Mouse (Mus musculus): ENCODE data around the gene Bard1.

Gene Bard1

DNA sequence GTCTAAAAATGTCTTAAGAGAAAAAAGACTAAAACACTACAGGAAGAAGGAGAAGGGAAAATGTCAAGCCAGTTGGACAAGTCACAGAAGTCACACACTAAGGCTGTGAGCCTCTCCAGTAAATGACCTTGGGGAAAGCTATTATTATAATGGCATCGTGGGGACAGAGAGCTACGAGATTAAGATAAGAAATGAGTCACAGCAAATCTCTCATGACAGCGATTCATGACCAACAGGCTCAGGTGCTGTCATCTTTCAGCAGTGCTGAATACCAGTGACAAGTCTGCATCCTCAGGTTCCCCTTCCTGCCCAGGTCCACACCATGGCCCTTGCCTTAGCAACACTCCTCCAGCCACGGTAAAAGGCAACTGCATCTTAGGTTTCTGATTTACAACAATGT, 46.8 kb downstream of the Bard1 start:
- in situ Hi-C loops (cut with MboI; ENCODE audit: unreplicated experiment in 2 of 2): loop anchor here in 1 of 2 experiments (25.0 kb wide), 1 partner anchor 906 kb away; no protein-coding TSS in a partner anchor

DNA sequence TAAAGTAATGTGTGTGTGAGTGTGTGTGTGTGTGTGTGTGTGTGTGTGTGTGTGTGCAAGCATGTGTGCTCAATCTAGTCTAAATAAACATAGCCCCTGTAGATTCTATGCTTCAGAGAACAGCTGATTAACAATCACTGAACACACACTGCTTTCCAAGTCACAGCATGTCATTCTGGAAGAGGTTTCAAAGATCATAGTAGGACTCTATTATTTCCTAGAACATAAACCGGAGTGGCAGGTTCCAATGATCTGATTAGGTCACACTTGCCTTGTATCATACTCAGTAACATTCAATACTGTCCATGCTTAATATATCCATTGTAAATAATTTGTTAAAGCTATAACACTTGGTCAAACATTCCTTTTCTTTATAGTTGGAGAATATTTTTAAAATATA, 47.5 kb downstream of the Bard1 start:
- in situ Hi-C loops (cut with MboI; ENCODE audit: unreplicated experiment in 2 of 2): loop anchor here in 1 of 2 experiments (25.0 kb wide), 1 partner anchor 907 kb away; no protein-coding TSS in a partner anchor

DNA sequence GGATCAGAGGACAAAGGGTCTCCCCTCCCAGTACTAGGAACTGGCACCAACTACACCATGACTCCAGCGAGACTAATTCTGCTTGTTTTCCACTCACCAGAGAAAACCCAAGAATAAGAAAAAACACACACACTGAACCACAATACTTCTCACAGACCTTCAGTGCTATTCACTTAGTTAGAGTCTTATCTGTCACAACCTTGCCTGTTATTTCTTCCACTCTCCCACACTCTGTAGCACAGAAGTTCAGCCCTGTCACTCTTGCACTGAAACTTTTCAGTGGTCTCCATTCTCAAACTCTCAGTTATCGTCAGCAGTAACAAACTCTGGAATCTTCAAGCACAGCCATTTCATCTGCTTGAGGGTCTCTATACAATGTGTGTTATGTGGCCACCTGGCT, 50.2 kb downstream of the Bard1 start:
- in situ Hi-C loops (cut with MboI; ENCODE audit: unreplicated experiment in 2 of 2): loop anchor here in 1 of 2 experiments (25.0 kb wide), 1 partner anchor 910 kb away; no protein-coding TSS in a partner anchor

DNA sequence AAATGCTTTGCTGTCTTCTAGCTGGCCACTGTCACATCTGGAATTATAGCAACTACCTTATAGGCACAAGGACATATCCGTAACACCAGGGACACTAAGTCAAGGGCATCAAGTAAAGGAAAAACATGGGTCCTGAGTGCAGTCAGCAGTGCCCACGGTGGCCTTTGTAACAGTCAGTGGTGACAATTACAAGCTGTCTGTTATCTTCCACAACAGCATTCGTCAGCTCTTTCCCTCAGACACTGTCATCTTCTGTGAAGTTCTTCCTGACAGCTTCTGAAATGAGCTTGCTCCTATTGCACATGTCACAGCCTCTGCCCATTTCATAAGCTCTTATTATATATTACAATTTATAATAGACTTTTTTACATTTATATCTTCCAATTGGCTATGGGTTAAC, 50.7 kb downstream of the Bard1 start:
- in situ Hi-C loops (cut with MboI; ENCODE audit: unreplicated experiment in 2 of 2): loop anchor here in 1 of 2 experiments (25.0 kb wide), 1 partner anchor 910 kb away; no protein-coding TSS in a partner anchor

DNA sequence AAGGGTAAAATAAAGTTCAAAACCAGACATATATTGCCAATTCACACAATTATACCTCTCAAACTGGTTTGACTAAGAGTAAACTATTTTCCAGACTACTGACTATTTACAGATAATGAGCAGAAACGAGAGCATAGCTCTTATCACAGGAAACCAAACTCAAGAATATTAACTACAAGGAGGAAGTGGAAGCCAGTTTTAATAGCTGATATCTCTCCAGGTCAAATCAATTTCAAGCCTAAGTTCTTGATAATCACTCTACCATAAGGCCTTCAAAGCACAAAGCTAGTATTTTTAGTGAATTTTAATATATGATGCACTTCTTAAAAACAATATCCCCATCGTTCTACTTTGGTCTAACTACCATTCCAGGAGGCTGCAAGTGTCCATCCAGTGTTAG, 57.8 kb downstream of the Bard1 start:
- in situ Hi-C loops (cut with MboI; ENCODE audit: unreplicated experiment in 2 of 2): no loop called here

DNA sequence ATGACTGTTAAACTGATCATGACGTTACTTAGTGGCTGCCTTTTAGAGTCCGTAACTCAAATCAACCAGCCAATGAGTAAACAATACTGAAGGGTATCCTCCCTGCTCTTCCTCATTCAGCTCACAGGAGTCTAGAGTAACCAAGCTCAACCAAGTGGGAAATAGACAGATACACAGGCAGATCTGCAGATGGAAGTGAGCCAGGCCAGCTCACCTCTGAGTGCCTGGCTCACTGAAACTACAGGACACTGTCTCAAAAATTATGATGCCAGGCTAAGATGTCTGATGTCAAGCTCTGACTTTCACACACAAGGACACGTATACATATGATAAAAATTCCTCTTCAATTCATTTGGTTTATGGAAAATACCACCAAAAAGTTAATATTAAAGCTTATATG, 59.0 kb downstream of the Bard1 start:
- in situ Hi-C loops (cut with MboI; ENCODE audit: unreplicated experiment in 2 of 2): no loop called here

DNA sequence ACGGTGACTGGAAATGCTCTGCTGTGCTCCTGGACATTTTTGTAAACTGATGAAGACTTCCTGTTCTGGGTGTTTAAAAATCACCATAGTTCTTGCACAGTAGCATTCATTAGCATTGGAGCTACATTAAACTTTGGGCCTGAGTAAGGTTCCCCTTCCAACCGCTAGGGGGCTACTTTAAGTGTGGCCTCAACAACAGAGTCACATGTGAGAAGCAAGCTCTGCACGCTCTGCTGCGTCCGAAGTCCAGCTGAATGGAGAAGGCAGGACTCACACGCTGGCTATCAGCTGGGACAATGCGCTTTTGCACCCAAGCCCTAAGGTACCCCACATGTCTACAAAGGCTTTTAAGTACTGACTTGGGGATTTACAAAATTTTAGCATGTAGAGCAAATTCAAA, 65.9 kb downstream of the Bard1 start:
- in situ Hi-C loops (cut with MboI; ENCODE audit: unreplicated experiment in 2 of 2): no loop called here

DNA sequence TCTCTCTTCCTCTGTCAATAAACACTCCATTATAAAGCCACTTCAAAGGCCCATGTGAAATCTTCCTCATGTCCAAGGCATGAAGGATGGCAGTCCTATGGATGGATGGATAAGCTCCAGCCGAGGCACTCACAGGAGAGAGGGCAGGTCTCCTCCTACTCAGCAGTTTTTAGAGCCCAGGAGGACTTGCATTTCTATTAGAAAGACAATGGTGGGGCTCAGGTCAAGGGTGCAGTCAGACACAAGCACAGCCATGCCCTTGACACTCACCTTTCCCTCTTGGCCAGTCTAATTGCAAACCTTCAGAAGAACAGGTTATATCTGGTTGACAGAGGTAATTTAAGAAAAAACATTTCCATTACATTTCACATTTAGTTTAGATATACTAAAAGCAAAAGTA, 67.4 kb downstream of the Bard1 start:
- in situ Hi-C loops (cut with MboI; ENCODE audit: unreplicated experiment in 2 of 2): no loop called here

DNA sequence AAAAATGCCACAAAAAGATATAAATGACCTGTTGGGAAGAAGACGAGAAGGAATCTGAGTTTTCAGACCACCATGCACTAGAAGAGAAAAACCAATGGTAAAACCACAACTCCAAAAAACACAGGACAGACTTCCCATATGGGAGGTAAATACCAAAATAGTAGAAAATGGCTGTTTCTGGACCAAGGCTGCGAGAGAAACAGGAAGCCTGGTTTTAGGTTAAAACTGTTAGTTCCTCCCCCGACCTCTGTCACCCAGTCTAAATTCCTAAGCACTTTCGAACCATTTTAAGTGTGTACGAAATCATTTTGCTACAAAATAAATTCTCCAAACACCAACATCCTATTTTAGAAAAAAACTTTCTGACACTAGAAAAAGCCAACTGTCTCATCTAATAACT, 80.2 kb downstream of the Bard1 start:
- in situ Hi-C loops (cut with MboI; ENCODE audit: unreplicated experiment in 2 of 2): no loop called here

DNA sequence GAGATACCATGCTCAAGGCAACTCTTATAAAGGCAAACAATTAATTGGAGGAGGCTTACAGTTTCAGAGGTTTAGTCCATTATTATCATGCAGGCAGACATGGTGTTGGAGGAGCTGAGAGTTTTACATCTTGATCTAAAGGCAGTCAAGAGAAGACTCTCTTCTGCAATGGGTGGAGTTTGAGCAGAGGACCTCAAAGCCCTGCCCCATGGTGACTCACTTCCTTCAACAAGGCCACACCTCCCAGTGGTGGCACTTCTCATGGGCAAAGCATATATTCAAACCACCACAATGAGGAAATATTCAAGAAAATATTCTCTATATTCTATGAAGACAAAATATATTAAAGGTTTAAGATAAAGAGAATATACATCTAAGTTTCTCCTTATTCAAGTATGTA, 88.6 kb downstream of the Bard1 start:
- in situ Hi-C loops (cut with MboI; ENCODE audit: unreplicated experiment in 2 of 2): no loop called here

DNA sequence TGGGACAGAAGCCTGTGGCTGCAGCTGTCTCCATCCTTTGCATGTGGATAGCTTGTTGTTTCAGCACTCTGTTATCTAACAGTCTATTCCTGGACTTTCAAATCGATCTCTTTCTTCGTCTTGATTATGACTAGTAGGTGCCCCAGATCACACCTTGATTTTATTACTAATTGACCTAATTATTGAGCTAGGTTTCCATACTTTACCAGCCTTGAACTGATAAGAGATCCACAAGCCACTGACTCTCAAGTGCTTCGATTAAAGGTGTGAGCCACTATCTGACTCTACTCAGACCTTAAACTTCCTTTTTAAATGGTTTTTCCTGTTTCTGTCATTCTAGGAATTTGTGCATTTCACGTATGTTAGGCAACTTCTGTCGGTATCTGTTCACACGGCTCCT, 96.9 kb downstream of the Bard1 start:
- in situ Hi-C loops (cut with MboI; ENCODE audit: unreplicated experiment in 2 of 2): no loop called here

DNA sequence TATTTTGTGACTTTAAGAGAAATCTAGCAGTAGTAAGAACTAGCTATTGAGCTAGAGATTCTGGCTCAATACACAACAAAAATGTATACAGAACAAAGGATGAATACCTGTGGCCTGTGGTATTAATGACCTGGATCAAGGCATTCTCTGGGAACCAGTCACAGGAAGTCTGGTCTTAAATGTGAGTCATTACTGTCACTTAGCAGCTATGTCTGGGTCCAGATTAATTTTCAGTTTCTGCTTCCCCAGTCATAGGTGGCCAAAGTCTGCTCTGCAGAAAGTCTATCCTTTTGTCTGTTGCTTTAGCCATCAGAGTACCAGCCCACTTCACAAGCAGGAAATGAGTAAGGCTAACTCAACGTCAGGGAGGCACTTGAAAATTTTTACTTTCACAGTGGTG, 98.8 kb downstream of the Bard1 start:
- in situ Hi-C loops (cut with MboI; ENCODE audit: unreplicated experiment in 2 of 2): no loop called here

DNA sequence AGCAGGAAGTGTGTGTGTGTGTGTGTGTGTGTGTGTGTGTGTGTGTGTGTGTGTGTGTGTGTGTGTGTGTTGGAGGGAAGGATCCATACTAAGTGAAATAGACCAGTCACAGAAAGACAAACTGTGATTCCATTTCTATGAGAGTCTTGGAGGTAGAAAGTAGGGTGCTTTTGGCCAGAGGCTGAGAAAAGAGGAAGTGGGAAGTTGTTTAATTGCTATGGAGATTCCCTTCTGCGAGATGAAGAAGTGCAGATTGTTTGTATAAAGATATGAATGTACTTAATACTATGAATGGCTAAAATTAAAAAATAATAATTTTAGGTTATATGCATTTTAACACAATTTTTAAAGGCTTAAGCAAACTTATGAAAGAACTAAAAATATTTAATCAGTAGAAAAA, 99.2 kb downstream of the Bard1 start:
- in situ Hi-C loops (cut with MboI; ENCODE audit: unreplicated experiment in 2 of 2): no loop called here

DNA sequence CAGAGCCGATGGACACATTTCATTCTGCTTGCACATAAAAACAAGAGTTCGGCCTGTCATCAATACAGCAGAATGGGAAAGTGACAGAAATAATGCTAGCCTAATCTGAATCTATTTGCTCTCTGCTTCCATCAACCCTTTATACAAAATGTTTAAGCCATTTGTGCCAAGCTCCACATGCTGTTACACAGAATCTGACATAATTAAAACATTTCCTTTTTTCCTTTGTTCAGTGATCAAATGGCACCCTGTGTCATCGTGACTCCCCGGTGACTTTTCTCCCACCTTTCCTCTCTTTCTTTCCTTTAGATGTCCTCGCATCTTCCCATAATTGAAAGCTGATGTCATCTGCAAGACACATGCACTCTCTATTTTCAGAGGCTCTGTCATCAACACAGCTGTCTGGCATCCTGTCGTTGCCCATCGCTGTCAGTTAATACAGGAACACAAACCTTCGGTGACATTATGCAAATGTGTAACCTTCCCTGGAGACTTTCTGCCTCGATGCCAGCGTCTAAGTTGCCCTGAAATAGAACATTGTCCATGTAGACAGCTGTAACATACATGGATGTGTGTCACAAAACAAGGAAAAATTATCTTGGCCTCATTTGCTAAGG, 105.5 kb downstream of the Bard1 start:
- in situ Hi-C loops (cut with MboI; ENCODE audit: unreplicated experiment in 2 of 2): no loop called here

DNA sequence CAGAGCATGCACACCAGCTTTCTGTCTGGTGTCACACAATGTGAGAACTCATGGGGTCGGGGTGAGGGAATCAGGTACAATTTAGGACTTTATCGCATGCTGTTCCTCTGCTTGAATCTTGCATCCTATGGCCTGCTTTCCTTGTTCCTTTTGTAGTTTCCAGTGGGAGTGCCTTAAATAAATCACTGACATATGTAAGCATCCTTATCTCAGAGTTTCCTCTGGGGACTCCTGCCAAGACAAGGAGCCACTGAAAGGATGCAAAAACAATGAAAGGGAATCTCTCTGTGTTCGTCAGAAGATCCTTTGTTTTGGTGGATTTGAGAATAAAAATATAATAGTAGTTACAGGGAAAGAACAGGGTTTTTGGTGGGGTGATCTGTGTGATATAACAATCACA, 106.2 kb downstream of the Bard1 start:
- in situ Hi-C loops (cut with MboI; ENCODE audit: unreplicated experiment in 2 of 2): no loop called here

Measured in v-Abl transformed pro-B cells (cell line).